20 mouse cellular contexts compared by ENCODE assay signal in genomic region chr8:3594466-3594865, GRCm38 (mm10). TPM values are rescaled to one million over a fixed set of nuclear protein-coding genes. Genes with fewer than 3 reads are reported as not detected.
"Had no signal": no experiment of that assay in that cellular context is flagged by ENCODE, and none has a peak within 500 bp of the region (broad histone marks: within the 10 kb centered on the region; RNA-seq: fewer than 3 reads in every experiment).

No protein-coding gene starts in this region.

- H3K36me3 ChIP-seq: stomach, embryonic 15.5 days had no signal

- H3K27me3 ChIP-seq: neural tube, embryonic 15.5 days; stomach, embryonic 15.5 days had no signal

- H3K27ac ChIP-seq: neural tube, embryonic 15.5 days; stomach, embryonic 15.5 days; stomach, postnatal 0 days had no signal

- H3K9me3 ChIP-seq: neural tube, embryonic 15.5 days; stomach, embryonic 15.5 days had no signal

- H3K4me2 ChIP-seq: neural tube, embryonic 15.5 days; stomach, embryonic 15.5 days had no signal

- H3K4me3 ChIP-seq: neural tube, embryonic 15.5 days; stomach, embryonic 15.5 days had no signal

- DNase-seq: retina, postnatal 1 day; right cerebral cortex, adult 18-20 months; right cerebral cortex, postnatal 14 days; right cerebral cortex, postnatal 25 days; right cerebral cortex, postnatal 4 days; spleen, adult 18-20 months; thymus, adult 18-20 months; thymus, adult 2 months; thymus, postnatal 14 days; thymus, postnatal 25 days; thymus, postnatal 36 days; thymus, postnatal 4 days had no signal

- H3K9ac ChIP-seq: neural tube, embryonic 15.5 days; stomach, embryonic 15.5 days had no signal

RNA-seq across cellular contexts. Expression of gene C330021F23Rik, which starts 26.7 kb away (rescaled TPM):
- polyA plus RNA-seq: spleen, adult 2 months; testis, adult 2 months; thymus, adult 2 months; thymus, postnatal 0 days had no signal

RNA-seq across cellular contexts. Expression of gene Pcp2, which starts 30.9 kb away (rescaled TPM):
- polyA plus RNA-seq: small intestine, adult 2 months; spleen, adult 2 months; stomach, embryonic 15.5 days; stomach, postnatal 0 days; testis, adult 2 months; urinary bladder, adult 2 months had no signal
